Mouse (Mus musculus) intestine, postnatal 0 days (tissue): ENCODE measurements around the gene Hexa. TPM values are rescaled to one million over a fixed set of nuclear protein-coding genes. Genes with fewer than 3 reads are reported as not detected.

Experiments
- ATAC-seq: fragments of 200-750 bp; cut with Nextera tagmentation; 2 replicates; pipeline ENCODE4 v1.8.0; 2017; ENCODE audit warnings: mild to moderate bottlenecking, moderate TSS enrichment, moderate library complexity
- H3K27ac ChIP-seq: fragments of 300-500 bp; sonication (generic); 2 replicates; pipeline ENCODE4 v1.5.1; 2014; ENCODE audit warnings: mild to moderate bottlenecking, low read depth, low read length, moderate library complexity
- H3K27me3 ChIP-seq: fragments of 300-500 bp; sonication (generic); replicated peaks from 2 replicates; pipeline ENCODE4 v1.6.1; 2014; ENCODE audit warnings: low read length, mixed read lengths; ENCODE audit not compliant: control insufficient read depth, insufficient read depth
- H3K36me3 ChIP-seq: fragments of 300-500 bp; sonication (generic); 2 replicates; pipeline ENCODE4 v1.6.1; 2014; ENCODE audit warnings: mild to moderate bottlenecking, moderate library complexity; ENCODE audit not compliant: control insufficient read depth, insufficient read depth
- H3K4me1 ChIP-seq: fragments of 300-500 bp; sonication (generic); replicated peaks from 2 replicates; pipeline ENCODE4 v1.6.1; 2014; ENCODE audit warnings: antibody characterized with exemption, low read length, mixed read lengths; ENCODE audit not compliant: control insufficient read depth, insufficient read depth
- H3K4me2 ChIP-seq: fragments of 300-500 bp; sonication (generic); replicated peaks from 2 replicates; pipeline ENCODE4 v1.6.1; 2014; ENCODE audit warnings: low read depth, mild to moderate bottlenecking, moderate library complexity
- H3K4me3 ChIP-seq: fragments of 300-500 bp; sonication (generic); 2 replicates; pipeline ENCODE4 v1.5.1; 2014; ENCODE audit warnings: low read depth, low read length
- H3K9ac ChIP-seq: fragments of 300-500 bp; sonication (generic); 2 replicates; pipeline ENCODE4 v1.6.1; 2014; ENCODE audit warnings: mild to moderate bottlenecking, low read depth, low read length
- H3K9me3 ChIP-seq: fragments of 300-500 bp; sonication (generic); 2 replicates; pipeline ENCODE4 v1.6.1; 2016; ENCODE audit warnings: mixed run types; ENCODE audit not compliant: control insufficient read depth
- CTCF ChIP-seq: sonication (generic); IDR thresholded peaks from 2 replicates; pipeline ENCODE4 v1.5.1; 2016; ENCODE audit warnings: low read depth, mild to moderate bottlenecking, control low read depth, antibody characterized with exemption, moderate library complexity
- WGBS: fragments of 180-500 bp; shearing (Covaris S2); extraction: QIAGEN DNeasy Blood & Tissue Kit; methylation state at CpG from one replicate; pipeline ENCODE4 v1.1.7; 2014; 5-methylcytosine and 5-hydroxymethylcytosine counted together
- polyA plus RNA-seq: library from polyadenylated mRNA; unstranded; fragments of >200 nt; fragmentation: Nextera tagmentation; extraction: Ambion mirVana; gene quantifications from 2 replicates; pipeline ENCODE4 v1.2.1, GENCODE M21; 2015

The Hexa gene
- polyA plus RNA-seq, 1 experiment from 2014 or later = 440 TPM

DNA sequence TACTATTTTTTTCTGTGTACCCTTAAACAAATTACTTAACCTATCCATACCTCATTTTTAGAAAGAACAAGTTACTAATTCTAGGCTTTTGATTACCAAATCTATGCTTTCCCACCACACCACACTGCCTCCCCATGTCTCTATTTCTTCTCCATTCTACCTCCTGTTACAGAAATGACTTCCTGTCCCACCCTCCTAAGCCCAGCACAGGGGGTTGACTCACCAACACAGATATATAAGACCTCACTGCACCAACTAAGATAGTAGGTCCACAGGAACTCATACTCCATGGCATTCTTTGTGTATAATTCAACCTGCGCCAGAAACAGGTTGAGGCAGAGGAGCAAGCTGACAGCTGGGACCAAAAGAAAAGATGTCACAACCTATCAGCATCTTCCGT, 19.9 kb upstream of the Hexa start:
- Histone ChIP-seq H3K36me3 (no peaks in the 10 kb centered on the region), H3K4me3 (no peak overlapping the region), H3K27ac (no peak overlapping the region), H3K4me1 (no peaks in the 10 kb centered on the region), H3K9ac (no peak overlapping the region), H3K27me3 (no peaks in the 10 kb centered on the region), H3K9me3 (no peaks in the 10 kb centered on the region), H3K4me2 (no peak overlapping the region)
- 88% methylated on average over 2 of the region's 2 CpGs for WGBS
- ATAC-seq = no peak
- no peak for TF ChIP-seq CTCF

DNA sequence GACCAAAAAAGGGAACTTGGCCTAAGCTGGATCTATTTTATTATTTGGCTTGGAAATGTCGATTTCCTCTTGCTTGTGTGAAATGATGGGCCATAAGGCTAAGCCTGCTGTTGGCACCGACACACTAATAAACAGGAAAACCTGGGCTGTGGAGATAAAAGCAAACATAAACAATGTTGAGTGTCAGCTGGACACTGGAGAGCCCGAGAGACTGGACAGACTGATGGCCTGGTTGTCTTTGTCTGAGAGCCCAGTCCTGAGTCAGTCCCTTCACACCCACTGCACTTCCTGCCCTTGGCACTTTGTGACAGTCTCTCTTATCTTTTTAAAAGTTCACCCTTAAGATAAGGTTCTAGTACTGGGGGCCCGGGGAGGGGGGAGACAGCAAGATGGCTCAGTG, 16.4 kb upstream of the Hexa start:
- H3K27ac ChIP-seq = no peak overlapping the region
- no peak overlapping the region for H3K4me3 ChIP-seq
- H3K27me3 ChIP-seq = no peaks in the 10 kb centered on the region
- H3K36me3 ChIP-seq = no peaks in the 10 kb centered on the region
- WGBS = 47% methylated on average over 4 of the region's 4 CpGs
- no peak for TF ChIP-seq CTCF
- no peaks in the 10 kb centered on the region for H3K4me1 ChIP-seq
- H3K9ac ChIP-seq = no peak overlapping the region
- H3K4me2 ChIP-seq = no peak overlapping the region
- no peaks in the 10 kb centered on the region for H3K9me3 ChIP-seq
- ATAC-seq = no peak

DNA sequence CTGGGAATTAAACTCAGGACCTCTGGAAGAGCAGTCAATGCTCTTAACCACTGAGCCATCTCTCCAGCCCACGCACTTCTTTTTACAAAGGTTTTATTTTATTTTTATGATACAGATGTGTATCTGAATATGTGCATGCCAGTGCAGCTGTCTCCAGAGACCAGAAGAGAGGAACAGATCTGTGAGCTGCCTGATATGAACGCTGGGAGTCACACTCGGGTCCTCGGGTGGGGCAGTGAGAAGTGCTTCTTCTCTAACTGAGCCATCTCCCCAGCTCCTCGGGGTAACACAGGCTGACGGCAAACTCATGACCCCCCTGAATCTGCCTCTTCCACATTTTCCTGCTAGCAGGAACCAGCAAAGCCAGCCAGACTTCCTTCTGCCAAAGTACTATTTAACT, 12.6 kb upstream of the Hexa start:
- TF ChIP-seq CTCF = no peak
- 68% methylated on average over 6 of the region's 6 CpGs for WGBS

GRCm38 (mm10) chr9:59527580-59527979, 11.8 kb upstream of the Hexa start:
- H3K27ac ChIP-seq = no peak overlapping the region
- TF ChIP-seq CTCF = no peak
- no peak for ATAC-seq
- WGBS = 85% methylated on average over 3 of the region's 3 CpGs
- H3K4me1 ChIP-seq = no peaks in the 10 kb centered on the region
- H3K4me3 ChIP-seq = no peak overlapping the region
- H3K9me3 ChIP-seq = no peaks in the 10 kb centered on the region
- H3K4me2 ChIP-seq = no peak overlapping the region
- no peak overlapping the region for H3K9ac ChIP-seq
- no peaks in the 10 kb centered on the region for H3K27me3 ChIP-seq
- no peaks in the 10 kb centered on the region for H3K36me3 ChIP-seq

More for the DNA sequence above, 12.6 kb upstream of the Hexa start:
- H3K9me3 ChIP-seq = no peaks in the 10 kb centered on the region
- no peaks in the 10 kb centered on the region for H3K4me1 ChIP-seq
- no peak overlapping the region for H3K9ac ChIP-seq
- no peak for ATAC-seq
- H3K4me2 ChIP-seq = no peak overlapping the region
- H3K4me3 ChIP-seq = no peak overlapping the region
- H3K27ac ChIP-seq = no peak overlapping the region
- H3K36me3 ChIP-seq = no peaks in the 10 kb centered on the region
- H3K27me3 ChIP-seq = no peaks in the 10 kb centered on the region

GRCm38 (mm10) chr9:59528274-59528673, 11.1 kb upstream of the Hexa start:
- no peak overlapping the region for H3K4me2 ChIP-seq
- H3K27ac ChIP-seq = no peak overlapping the region
- TF ChIP-seq CTCF = no peak
- no peak for ATAC-seq
- H3K27me3 ChIP-seq = no peaks in the 10 kb centered on the region
- no peaks in the 10 kb centered on the region for H3K36me3 ChIP-seq
- no peak overlapping the region for H3K9ac ChIP-seq
- no peaks in the 10 kb centered on the region for H3K4me1 ChIP-seq
- H3K9me3 ChIP-seq = no peaks in the 10 kb centered on the region
- WGBS = 84% methylated on average over 2 of the region's 2 CpGs
- no peak overlapping the region for H3K4me3 ChIP-seq

DNA sequence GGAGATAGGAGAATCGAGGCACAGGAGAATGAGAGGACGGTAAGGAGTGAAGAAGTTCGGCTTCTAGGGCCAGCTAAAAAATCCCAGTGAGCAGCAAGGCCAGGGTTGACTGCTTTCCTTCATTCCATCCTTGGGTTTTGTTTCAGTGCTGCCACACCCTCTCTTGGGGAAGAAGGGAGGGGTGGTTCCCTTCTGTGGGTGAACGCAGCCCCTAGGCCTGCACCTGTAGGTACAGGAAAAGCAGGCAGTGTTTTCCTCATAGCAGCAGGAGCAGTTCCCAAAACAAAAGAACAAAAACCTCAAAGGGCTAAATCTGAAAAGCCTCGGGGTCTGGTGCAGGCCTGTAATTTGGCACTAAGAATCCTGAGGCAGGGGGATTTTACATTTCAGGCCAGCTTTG, 7.7 kb upstream of the Hexa start:
- Histone ChIP-seq H3K9me3 (no peaks in the 10 kb centered on the region), H3K4me3 (no peak overlapping the region), H3K27ac (no peak overlapping the region), H3K4me2 (no peak overlapping the region), H3K4me1 (no peaks in the 10 kb centered on the region), H3K36me3 (no peaks in the 10 kb centered on the region), H3K9ac (no peak overlapping the region), H3K27me3 (no peaks in the 10 kb centered on the region)
- ATAC-seq = no peak
- WGBS = 59% methylated on average over 5 of the region's 5 CpGs
- TF ChIP-seq CTCF = no peak

GRCm38 (mm10) chr9:59533422-59533821, 5.9 kb upstream of the Hexa start:
- no peak for ATAC-seq
- H3K4me3 ChIP-seq = no peak overlapping the region
- WGBS = 74% methylated on average over 2 of the region's 2 CpGs
- no peaks in the 10 kb centered on the region for H3K27me3 ChIP-seq
- no peak for TF ChIP-seq CTCF
- no peaks in the 10 kb centered on the region for H3K4me1 ChIP-seq
- H3K9me3 ChIP-seq = no peaks in the 10 kb centered on the region
- H3K36me3 ChIP-seq = no peaks in the 10 kb centered on the region
- H3K27ac ChIP-seq = no peak overlapping the region
- H3K4me2 ChIP-seq = no peak overlapping the region
- no peak overlapping the region for H3K9ac ChIP-seq
